Mouse (Mus musculus) heart, embryonic 16.5 days (tissue): Measurements from ENCODE around the gene Tmc4. TPM values are rescaled to one million over a fixed set of nuclear protein-coding genes. Genes with fewer than 3 reads are reported as not detected.
"Not testable (repeated sequence)": the region's sequence is repeated elsewhere in the genome, so short reads cannot be mapped to it uniquely, and the experiment has no call there.

Experiments used
- ATAC-seq: fragments of 200-750 bp; cut with Nextera tagmentation; replicated peaks from 2 replicates; pipeline ENCODE4 v1.8.0; 2017; ENCODE audit warnings: moderate number of reproducible peaks; ENCODE audit not compliant: insufficient read depth, low FRiP score; ENCODE audit errors: extremely low read depth
- H3K27ac ChIP-seq: fragments of 300-500 bp; sonication (generic); 2 replicates; pipeline ENCODE4 v1.5.1; 2014; ENCODE audit warnings: mild to moderate bottlenecking, low read length, control low read depth, moderate library complexity
- H3K27me3 ChIP-seq: fragments of 300-500 bp; sonication (generic); 2 replicates; pipeline ENCODE4 v1.6.1; 2014; ENCODE audit warnings: low read length, mixed read lengths; ENCODE audit not compliant: control insufficient read depth, insufficient read depth
- H3K36me3 ChIP-seq: fragments of 300-500 bp; sonication (generic); 2 replicates; pipeline ENCODE4 v1.6.1; 2014; ENCODE audit not compliant: control insufficient read depth, insufficient read depth
- H3K4me1 ChIP-seq: fragments of 300-500 bp; sonication (generic); 2 replicates; pipeline ENCODE4 v1.6.1; 2014; ENCODE audit warnings: low read length, mixed read lengths; ENCODE audit not compliant: control insufficient read depth, insufficient read depth
- H3K4me2 ChIP-seq: fragments of 300-500 bp; sonication (generic); 2 replicates; pipeline ENCODE4 v1.6.1; 2014; ENCODE audit warnings: low read depth, mild to moderate bottlenecking, control low read depth, low read length
- H3K4me3 ChIP-seq: fragments of 300-500 bp; sonication (generic); 2 replicates; pipeline ENCODE4 v1.5.1; 2014; ENCODE audit warnings: mild to moderate bottlenecking, control low read depth, low read length
- H3K9ac ChIP-seq: fragments of 300-500 bp; sonication (generic); 2 replicates; pipeline ENCODE4 v1.6.1; 2014; ENCODE audit warnings: low read length, control low read depth
- H3K9me3 ChIP-seq: fragments of 300-500 bp; sonication (generic); replicated peaks from 2 replicates; pipeline ENCODE4 v1.6.1; 2016; ENCODE audit warnings: low read length; ENCODE audit not compliant: control insufficient read depth
- WGBS: fragments of 180-500 bp; shearing (Covaris S2); extraction: QIAGEN DNeasy Blood & Tissue Kit; methylation state at CpG from one replicate; pipeline ENCODE4 v1.1.7; 2014; 5-methylcytosine and 5-hydroxymethylcytosine counted together
- polyA plus RNA-seq: library from polyadenylated mRNA; unstranded; fragments of >200 nt; fragmentation: Nextera tagmentation; extraction: Ambion mirVana; gene quantifications from 2 replicates; pipeline ENCODE4 v1.2.1, GENCODE M21; 2015

Tmc4 gene
- polyA plus RNA-seq, 1 experiment from 2014 or later, result 7.3 TPM

GRCm38 (mm10) chr7:3706343-3706934, 29.1 kb upstream of the Tmc4 start:
- Histone ChIP-seq H3K4me3 (peak overlapping the region; percentile 89), H3K4me1 (peaks cover 20% of the 10 kb centered on the region), H3K9me3 (no peaks in the 10 kb centered on the region), H3K27ac (no peak overlapping the region; the same call in 1 of the 2 replicates), H3K27me3 (no peaks in the 10 kb centered on the region), H3K4me2 (peak overlapping the region; percentile 92), H3K36me3 (peaks cover 24% of the 10 kb centered on the region), H3K9ac (peak overlapping the region; percentile 89)
- WGBS, result 59% methylated on average over 11 of the region's 11 CpGs
- no peak for ATAC-seq

GRCm38 (mm10) chr7:3705911-3706310, 28.6 kb upstream of the Tmc4 start:
- Histone ChIP-seq H3K9me3 (no peaks in the 10 kb centered on the region), H3K9ac (peak overlapping the region; percentile 89), H3K4me1 (peaks cover 20% of the 10 kb centered on the region), H3K4me3 (peak overlapping the region; percentile 89), H3K27me3 (no peaks in the 10 kb centered on the region), H3K27ac (peak overlapping the region; percentile 1; the same call in 1 of the 2 replicates), H3K4me2 (peak overlapping the region; percentile 92), H3K36me3 (peaks cover 30% of the 10 kb centered on the region)
- 22% methylated on average over 6 of the region's 6 CpGs for WGBS
- no peak for ATAC-seq

- peaks cover 20% of the 10 kb centered on the region for H3K4me1 ChIP-seq
- peaks cover 32% of the 10 kb centered on the region for H3K36me3 ChIP-seq
- 0 out of 2 replicates have a peak overlapping the region, but pooled peaks have one; percentile 1 for H3K27ac ChIP-seq
Measured at GRCm38 (mm10) chr7:3705461-3705860, 28.1 kb upstream of the Tmc4 start.

GRCm38 (mm10) chr7:3704475-3704874, 27.1 kb upstream of the Tmc4 start:
- 0 out of 2 replicates have a peak, but pooled peaks have one; percentile 22 for ATAC-seq
- Histone ChIP-seq H3K4me2 (peak overlapping the region; percentile 92), H3K9ac (peak overlapping the region; percentile 89), H3K27ac (peak overlapping the region; percentile 98), H3K9me3 (no peaks in the 10 kb centered on the region), H3K4me1 (peaks cover 20% of the 10 kb centered on the region), H3K36me3 (peaks cover 38% of the 10 kb centered on the region), H3K27me3 (no peaks in the 10 kb centered on the region), H3K4me3 (peak overlapping the region; percentile 89)
- WGBS, result under 1% methylated on average over 20 of the region's 20 CpGs

More at GRCm38 (mm10) chr7:3705461-3705860, 28.1 kb upstream of the Tmc4 start:
- Histone ChIP-seq H3K4me2 (peak overlapping the region; percentile 92), H3K9ac (peak overlapping the region; percentile 89), H3K4me3 (peak overlapping the region; percentile 89)
- H3K9me3 ChIP-seq, ATAC-seq, H3K27me3 ChIP-seq: not testable (repeated sequence)
- 3% methylated on average over 6 of the region's 7 CpGs for WGBS

- H3K36me3 ChIP-seq, result peaks cover 41% of the 10 kb centered on the region
- peak within 1 kb of the TSS; percentile 98 for H3K27ac ChIP-seq
- H3K4me2 ChIP-seq, result peak within 1 kb of the TSS; percentile 92
- peak within 1 kb of the TSS; percentile 89 for H3K9ac ChIP-seq
- peaks cover 20% of the 10 kb centered on the region for H3K4me1 ChIP-seq
- peak; percentile 94 for ATAC-seq
- H3K27me3 ChIP-seq, result no peaks in the 10 kb centered on the region
- H3K9me3 ChIP-seq, result no peaks in the 10 kb centered on the region
- 2% methylated on average over 42 of the region's 42 CpGs for WGBS
- peak within 1 kb of the TSS; percentile 89 for H3K4me3 ChIP-seq
Measured at GRCm38 (mm10) chr7:3703879-3704441, 26.6 kb upstream of the Tmc4 start, which contains the start of gene Rps9. TSS of gene Rps9 (plus strand) at chr7:3703993.

GRCm38 (mm10) chr7:3703148-3703878, 26.0 kb upstream of the Tmc4 start:
- Histone ChIP-seq H3K27ac (peak overlapping the region; percentile 98), H3K9ac (peak overlapping the region; percentile 69), H3K4me3 (peak overlapping the region; percentile 89), H3K4me2 (peak overlapping the region; percentile 92), H3K9me3 (no peaks in the 10 kb centered on the region), H3K27me3 (no peaks in the 10 kb centered on the region), H3K36me3 (peaks cover 47% of the 10 kb centered on the region), H3K4me1 (peaks cover 20% of the 10 kb centered on the region)
- ATAC-seq, result peak; percentile 28; the same call in 1 of the 2 replicates
- WGBS, result 20% methylated on average over 6 of the region's 6 CpGs

- Histone ChIP-seq H3K27ac (no peak overlapping the region), H3K4me2 (no peak overlapping the region), H3K9me3 (no peaks in the 10 kb centered on the region), H3K9ac (no peak overlapping the region), H3K36me3 (peaks cover 44% of the 10 kb centered on the region), H3K4me1 (0 out of 2 replicates have a peak, but pooled peaks cover 5% of the 10 kb centered on the region), H3K4me3 (no peak overlapping the region), H3K27me3 (no peaks in the 10 kb centered on the region)
- WGBS, result 93% methylated on average over 6 of the region's 6 CpGs
- no peak for ATAC-seq
Measured at GRCm38 (mm10) chr7:3698471-3698870, 21.1 kb upstream of the Tmc4 start.

GRCm38 (mm10) chr7:3694949-3695305, 17.6 kb upstream of the Tmc4 start:
- H3K4me2 ChIP-seq, result peak overlapping the region; percentile 70
- H3K27ac ChIP-seq, result peak overlapping the region; percentile 92
- H3K4me1 ChIP-seq, result peaks cover 11% of the 10 kb centered on the region
- not testable (repeated sequence) for ATAC-seq, H3K9me3 ChIP-seq, H3K27me3 ChIP-seq
- peaks cover 30% of the 10 kb centered on the region for H3K36me3 ChIP-seq
- H3K9ac ChIP-seq, result peak overlapping the region; percentile 90
- H3K4me3 ChIP-seq, result peak overlapping the region; percentile 83
- 5% methylated on average over 9 of the region's 9 CpGs for WGBS
